Mouse (Mus musculus): ENCODE results near the gene Smco3. TPM values are rescaled to one million over a fixed set of nuclear protein-coding genes. Genes with fewer than 3 reads are reported as not detected.

Gene Smco3
- polyA plus RNA-seq, 1 experiment from 2014 or later = 1.9 TPM

Small RNAs within 50 kb of the gene (microRNA-seq; reads per million reads assigned to microRNA genes)
- not detected for gene Gm44364

Other genes with a start within 250 kb of the Smco3 start
- gene Plbd1, start 173.5 kb downstream of the Smco3 start, polyA plus RNA-seq (2014; fragmentation: Nextera tagmentation; extraction: Ambion mirVana) = 6.0 and 6.7 TPM in 2 replicates
- 1.6 and 3.3 TPM in 2 replicates for gene Gucy2c, start 53.7 kb downstream of the Smco3 start, polyA plus RNA-seq (2014; fragmentation: Nextera tagmentation; extraction: Ambion mirVana)
- 2.1 and 2.8 TPM in 2 replicates for gene Hist4h4, start 31.0 kb downstream of the Smco3 start, polyA plus RNA-seq (2014; fragmentation: Nextera tagmentation; extraction: Ambion mirVana)
- gene H2afj, start 27.2 kb downstream of the Smco3 start, polyA plus RNA-seq (2014; fragmentation: Nextera tagmentation; extraction: Ambion mirVana) = 130 and 144 TPM in 2 replicates
- 1.7 and 2.5 TPM in 2 replicates for gene BC049715, start 7.8 kb downstream of the Smco3 start, polyA plus RNA-seq (2014; fragmentation: Nextera tagmentation; extraction: Ambion mirVana)
- gene Wbp11, start 7.2 kb downstream of the Smco3 start, polyA plus RNA-seq (2014; fragmentation: Nextera tagmentation; extraction: Ambion mirVana) = 103 and 109 TPM in 2 replicates
- gene Art4, start 22.3 kb upstream of the Smco3 start, polyA plus RNA-seq (2014; fragmentation: Nextera tagmentation; extraction: Ambion mirVana) = 4.4 and 5.5 TPM in 2 replicates
- 229 and 247 TPM in 2 replicates for gene Mgp, start 40.4 kb upstream of the Smco3 start, polyA plus RNA-seq (2014; fragmentation: Nextera tagmentation; extraction: Ambion mirVana)
- gene Erp27, start 86.7 kb upstream of the Smco3 start, polyA plus RNA-seq (2014; fragmentation: Nextera tagmentation; extraction: Ambion mirVana) = 0.48 and 3.7 TPM in 2 replicates
- gene Pde6h, start 88.4 kb upstream of the Smco3 start, polyA plus RNA-seq (2014; fragmentation: Nextera tagmentation; extraction: Ambion mirVana) = 0.09 and 0.11 TPM in 2 replicates
- 53.3 and 58.0 TPM in 2 replicates for gene Arhgdib, start 106.4 kb upstream of the Smco3 start, polyA plus RNA-seq (2014; fragmentation: Nextera tagmentation; extraction: Ambion mirVana)